Mouse (Mus musculus): ENCODE measurements around the gene Med15.
"Not testable (repeated sequence)": the region's sequence is repeated elsewhere in the genome, so short reads cannot be mapped to it uniquely, and the experiment has no call there.

Gene Med15

DNA sequence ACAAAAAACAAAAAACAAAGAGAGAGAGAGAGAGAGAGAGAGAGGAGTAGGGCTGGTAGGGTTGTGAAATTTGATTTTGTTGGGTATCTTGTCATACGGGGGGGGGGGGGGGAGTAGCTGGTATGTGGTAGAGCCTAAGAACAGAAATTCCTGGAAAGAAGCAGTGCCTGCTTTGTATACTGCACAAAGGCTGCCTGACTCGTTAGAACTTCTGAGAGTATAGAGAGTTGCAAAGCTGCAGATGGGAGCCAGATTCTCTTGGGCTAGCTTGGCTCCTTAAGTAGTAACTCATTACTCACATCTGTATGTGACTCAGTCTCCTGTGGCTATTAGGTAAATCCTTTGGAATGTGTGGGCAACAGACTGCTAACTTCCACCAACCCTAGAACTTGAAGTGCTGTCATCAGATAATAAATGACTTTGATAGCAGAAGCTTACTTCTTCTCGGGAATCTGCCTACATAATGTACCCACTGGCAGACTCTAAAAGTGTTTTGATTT is at the start of gene Med15:
Gene Med15, minus strand, starts transcription at position 51 of the 500 bp plus-strand sequence.
- no peak for DNase-seq

DNA sequence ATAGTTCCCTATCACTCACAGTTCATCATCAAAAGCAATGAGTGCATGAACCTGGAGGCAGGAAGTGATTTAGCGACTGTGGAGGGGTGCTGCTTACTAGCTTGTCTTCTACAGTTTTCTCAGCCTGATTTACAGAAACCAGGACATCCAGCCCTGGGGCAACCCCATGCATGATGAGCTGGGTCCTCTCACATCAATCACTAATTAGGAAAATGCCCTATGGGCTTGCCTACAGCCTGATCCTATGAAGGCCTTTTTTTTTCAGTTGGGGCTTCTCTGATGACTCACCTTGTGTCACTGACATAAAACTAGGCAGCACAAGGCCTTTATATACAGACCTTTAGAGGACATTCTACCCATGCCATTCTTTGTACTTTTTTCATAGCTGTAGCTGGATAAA is 47.0 kb upstream of the Med15 start:
- no peak for DNase-seq

DNA sequence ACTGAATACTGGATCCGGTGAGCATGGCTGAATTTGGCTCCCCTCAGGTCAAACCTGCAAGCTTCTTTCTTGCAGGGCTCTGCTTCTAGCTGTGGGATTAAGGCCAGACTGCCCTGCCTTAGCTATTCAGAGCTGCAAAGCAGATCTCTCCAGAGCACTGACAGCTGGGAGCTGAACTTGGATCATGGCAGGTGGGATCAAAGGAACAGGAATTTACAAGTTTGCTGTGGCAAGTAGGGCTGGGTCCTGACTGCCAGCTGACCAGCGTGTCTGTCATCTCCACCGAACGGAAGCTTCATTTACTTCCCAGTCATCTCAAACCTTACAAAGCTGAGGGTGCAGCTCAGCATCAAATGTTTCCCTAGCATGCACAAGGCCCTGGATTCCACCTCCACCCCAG is 45.5 kb upstream of the Med15 start:
- no peak for DNase-seq

DNA sequence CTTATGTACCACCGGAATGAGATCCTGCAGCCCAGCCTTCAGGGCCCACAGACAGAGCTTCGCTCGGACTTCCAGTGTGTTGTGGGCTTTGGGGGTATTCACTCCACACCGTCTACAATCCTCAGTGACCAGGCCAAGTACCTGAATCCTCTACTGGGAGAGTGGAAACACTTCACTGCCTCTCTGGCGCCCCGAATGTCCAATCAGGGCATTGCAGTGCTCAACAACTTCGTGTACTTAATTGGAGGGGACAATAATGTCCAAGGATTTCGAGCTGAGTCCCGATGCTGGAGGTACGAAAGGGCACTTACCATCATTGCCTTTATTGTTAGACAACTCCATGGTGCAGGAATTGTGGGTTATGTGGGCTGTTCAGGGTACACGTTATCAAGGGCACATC is 44.1 kb upstream of the Med15 start:
- no peak for DNase-seq

DNA sequence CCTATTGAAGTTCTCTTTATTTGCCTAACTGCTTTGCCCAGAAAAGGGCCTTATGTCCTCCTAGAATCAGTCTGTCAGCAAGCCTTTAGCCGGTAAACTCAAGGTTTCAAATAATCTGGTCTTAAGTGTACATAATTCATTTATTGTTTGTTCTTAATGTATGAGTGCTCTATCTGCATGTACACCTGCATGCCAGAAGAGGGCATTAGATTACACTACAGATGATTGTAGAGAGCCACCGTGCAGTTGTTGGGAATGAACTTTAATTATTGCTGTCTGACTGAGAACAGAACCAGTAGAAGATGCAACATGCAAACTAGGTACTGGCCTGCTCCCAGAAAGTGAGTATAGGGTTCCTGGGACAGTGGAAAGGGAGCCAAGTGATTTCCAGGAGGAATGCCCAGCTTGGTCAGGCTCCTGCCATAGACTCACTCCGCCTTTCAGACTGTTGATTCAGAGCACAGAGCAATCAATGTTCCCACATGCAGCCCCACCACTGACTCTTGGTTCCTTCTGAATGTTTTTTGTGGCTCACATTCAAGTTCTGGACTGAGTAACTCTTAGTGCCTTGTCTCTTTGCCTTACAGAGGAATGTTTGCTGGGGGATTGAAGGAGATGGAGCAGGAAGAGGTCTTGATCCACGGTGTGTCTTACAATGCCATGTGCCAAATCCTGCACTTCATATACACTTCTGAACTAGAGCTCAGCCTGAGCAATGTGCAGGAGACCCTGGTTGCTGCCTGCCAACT is 38.6 kb upstream of the Med15 start:
- no peak for DNase-seq

DNA sequence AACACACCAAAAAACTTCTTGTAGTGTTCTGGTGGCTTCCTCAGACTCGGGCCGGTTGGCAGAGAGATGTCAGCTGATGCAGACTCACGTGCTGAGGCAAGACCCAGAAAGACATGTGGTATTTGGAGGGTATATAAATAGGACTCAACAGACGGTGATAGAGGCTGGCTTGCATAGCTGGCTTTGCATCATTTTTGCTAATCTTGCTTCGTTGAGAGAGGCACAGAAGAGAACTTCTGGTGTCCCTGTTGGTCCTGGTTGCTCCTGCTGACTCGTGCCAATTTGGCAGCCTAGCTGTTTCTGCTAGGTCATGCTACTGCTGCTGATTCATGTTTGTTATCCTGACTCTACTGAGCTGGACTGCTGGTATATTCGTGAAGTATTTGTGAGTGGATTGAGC is 36.1 kb upstream of the Med15 start:
- peak; percentile 59 for DNase-seq

DNA sequence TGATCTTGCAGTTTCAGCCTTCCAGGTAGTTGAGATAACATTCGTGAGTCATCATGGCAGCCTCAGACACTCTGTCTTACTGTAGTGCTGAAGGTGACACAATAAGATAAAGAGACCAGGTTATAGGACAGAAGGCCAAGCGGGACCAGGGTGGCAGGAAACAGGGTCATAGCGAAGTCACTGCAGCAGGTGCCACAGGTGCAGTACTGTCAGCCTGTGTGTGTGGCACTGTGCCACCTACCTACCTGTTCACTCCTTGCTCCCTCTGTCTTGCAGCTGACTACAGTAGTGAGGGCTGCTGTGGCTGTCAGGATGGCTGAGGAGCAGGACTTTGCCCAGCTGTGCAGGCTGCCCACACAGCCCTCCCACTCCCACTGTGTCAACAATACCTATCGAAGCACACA is 31.4 kb upstream of the Med15 start:
- no peak for DNase-seq

DNA sequence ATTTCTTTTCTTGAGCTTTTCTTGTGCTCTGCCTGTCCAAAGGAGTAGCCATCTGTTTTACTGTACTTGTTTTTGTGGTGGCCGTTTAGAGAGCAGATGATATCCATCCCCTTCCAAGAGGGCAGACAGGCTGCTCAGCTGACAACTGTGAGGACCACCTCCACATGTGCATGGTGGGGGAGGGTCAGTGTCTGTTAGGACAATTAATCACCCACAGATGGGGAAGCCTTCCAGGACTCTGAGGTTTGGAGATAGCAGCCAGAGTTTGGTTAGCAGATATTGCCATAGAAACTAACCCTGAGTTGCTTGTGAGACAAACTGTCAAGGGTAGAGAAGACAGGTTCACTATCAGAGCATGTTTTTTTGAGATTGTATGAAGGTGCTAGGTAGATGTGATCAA is 28.4 kb upstream of the Med15 start:
- DNase-seq, result no peak

DNA sequence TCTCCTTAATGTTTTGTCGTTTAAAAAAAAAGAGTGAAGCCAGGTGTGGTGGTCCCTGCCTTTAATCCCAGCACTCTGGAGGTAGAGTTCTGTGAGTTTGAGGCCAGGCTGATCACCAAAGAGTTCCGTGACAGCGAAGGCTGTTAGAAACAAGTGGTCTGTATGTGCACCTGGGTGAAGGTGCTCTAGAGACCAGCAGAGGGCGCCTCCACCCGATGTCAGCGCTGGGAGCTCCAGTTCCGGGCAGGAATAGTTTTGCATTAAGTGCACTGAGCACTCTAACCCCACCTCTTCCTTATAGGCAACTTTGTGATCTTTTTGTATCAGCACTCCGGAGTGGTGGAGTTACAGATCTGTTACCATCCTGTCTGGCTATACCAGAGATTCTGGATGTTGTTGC is 28.0 kb upstream of the Med15 start:
- peak; percentile 30 for DNase-seq

DNA sequence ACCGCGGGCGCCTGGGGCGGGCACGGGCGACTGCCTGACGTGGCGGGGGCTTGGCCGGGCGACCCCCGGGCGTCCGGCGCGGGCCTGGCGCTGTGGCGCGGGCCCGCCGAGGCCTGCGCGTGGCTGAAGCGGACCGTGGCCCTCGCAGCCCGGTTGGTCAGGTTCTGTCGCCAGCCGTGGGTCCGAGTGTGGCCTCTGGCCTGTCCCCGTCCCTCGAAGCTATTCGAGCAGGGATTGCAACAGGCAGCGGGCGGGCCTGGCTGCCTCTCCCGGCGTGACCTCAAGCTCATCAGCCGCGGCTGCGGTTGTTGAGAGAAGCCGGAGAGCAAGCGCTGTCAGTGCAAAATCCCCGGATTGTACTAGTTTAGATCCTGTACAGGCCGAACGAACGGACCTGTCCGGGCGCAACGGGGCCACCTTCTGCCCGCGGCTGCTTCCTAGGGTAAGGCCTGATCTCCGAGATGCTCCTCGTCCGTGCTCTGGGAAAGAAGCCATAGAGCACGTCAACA is 27.2 kb upstream of the Med15 start:
- DNase-seq, result peak; percentile 54

DNA sequence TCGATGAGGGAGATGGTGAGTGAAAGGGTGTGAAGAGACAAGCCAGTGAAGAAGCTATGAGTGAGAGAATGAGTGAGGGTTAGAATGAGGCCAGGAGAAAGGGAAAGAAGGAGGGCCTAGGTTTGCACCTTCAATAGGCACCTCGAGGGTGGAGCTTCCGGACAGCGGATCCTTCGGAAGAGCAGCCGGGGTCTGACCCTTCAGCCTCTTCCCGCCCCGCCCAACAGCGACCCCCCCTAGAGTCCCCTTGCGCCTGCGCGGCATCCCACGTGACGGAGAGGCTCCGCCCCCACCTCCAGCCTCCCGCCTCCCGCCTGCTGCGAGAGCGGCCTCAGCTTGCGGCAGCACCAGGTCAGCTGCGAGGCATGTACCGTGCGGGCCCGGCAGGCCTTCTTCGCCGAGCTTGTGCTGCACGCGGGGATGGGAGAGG is 26.7 kb upstream of the Med15 start, which contains the start of gene Klhl22:
Gene Klhl22, plus strand, starts transcription at position 275 of the 430 bp plus-strand sequence.
- DNase-seq, result peak; percentile 90

DNA sequence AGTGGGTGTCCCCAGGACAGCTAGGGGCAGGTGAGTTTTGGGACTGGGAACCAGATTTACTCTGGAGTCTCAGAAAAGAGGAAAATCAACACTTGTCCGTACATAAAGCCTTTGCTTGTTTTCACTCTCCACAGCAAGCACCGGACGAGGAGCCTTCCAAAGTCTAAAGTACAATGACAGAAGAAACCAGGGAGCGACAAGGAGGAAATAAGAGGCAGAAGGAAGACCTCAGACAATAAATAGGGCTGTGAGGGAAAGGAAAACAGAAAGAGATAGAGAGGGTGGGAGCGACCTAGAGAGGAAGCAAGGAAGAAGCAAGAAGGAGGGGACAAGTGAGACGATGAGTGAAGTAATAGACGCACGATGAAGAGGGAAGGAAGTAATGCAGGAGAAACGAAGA is 26.2 kb upstream of the Med15 start:
- no peak for DNase-seq

DNA sequence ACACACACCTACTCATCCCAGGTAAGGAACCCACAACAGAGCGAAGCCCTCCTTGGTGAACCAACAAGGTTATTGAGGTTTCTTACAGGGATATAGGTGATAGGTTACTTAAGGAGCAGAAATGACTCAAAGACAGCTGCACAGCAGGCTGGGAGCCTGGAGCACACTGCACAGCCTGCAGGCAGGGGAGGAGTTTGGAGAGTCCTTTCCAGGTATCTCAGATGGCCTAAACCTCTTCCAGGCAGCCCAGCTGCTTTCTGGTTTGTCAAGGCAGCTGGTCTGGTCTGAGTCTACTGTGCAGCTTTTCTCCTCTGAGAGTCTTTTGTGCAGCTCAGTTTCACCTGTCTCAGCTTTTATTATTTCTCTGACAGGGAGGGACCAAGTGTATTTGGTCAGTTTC is 25.1 kb upstream of the Med15 start:
- DNase-seq, result no peak

DNA sequence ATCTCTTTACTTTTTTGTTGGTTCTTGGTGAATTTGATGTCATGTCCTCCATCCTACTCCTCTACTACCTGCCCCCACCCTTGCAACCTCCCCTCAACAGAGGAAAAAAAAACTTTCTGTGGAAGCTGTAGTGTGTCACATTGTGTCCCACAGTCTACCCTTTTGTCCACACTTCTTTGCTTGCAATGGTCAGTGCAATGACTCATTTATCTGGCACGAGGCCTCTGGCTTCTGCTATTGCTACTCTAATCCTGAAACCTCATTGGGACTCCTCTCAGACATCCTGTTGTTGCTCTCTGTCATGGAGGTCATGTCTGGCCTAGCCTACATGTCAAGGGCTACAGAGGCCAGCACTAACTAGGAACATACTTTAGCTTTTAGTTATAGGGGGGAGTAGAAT is 21.0 kb upstream of the Med15 start:
- no peak for DNase-seq

DNA sequence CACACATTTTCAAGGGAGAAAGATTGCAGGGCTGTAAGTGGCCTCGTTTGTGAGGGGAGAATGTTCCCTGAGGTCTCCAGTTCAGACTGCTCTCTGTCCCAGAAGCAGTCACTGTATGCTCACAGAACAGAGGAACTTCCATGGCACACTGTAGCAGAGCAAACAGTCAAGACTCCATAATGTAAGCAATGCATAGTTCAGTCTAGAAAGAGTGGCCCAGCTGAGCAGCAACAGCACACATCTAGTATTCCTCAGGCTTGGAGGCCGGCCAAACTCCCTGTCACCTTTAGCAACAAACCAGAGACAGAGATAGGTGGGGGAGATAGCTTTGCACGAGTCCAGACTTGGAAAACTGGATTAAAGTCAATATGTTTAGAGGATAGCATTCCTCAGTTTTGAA is 20.3 kb upstream of the Med15 start:
- no peak for DNase-seq

DNA sequence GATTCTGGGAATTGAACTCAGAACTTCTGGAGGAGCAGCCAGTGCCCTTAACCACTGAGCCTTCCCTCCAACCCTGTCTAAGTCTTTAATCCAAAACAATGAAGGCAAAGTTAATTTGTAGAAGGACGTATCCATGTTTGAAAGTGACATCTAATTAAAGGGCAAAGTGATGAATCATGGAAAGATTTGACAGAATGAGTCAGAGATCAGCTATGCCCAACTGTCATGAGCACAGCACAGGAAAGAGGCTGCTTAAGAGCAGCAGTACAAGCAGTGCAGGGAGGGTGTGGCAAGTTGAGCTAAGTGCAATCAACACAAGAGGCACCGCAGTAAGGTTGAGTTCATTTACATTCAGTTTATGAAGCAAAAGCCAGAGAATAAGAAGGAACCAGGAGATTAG is 12.4 kb upstream of the Med15 start:
- DNase-seq, result no peak

DNA sequence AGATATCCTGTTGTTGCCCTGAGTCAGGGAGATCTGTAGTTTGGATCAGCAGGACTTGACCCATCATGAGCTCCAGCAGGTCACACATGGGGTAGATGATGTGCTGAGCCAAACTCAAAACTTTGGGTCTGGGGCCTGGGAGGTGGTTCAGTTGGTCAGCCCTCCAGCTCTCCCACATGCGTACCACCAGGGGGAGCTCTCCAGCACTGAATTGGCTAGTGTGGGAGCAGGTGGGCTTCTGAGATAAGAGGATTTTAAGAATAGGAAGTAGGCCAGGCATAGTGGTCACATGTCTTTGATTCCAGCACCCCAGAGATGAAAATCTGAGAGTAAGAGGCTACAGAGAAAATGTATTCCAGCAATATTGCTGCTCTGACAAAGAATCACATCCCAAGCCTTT is 11.8 kb upstream of the Med15 start:
- peak; percentile 23 for DNase-seq

DNA sequence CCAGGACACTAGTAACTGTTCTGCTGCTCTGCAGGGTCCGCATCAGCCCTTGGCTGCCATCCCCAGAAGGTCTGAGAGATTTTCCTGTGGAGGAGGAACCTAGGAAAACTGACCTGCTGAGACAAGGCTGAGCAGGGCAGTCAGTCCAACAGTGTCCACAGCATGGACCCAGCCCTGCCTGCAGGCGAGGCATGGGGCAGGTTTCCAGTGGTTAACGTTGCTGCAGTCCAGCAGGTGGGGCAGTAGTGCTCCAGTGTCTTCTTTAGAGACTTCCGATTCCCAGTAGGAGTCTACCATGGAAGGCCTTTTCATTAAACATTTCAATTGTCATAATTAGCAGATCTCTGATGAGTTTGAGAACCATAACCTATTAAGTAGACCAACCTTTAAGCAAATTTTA is 10.6 kb upstream of the Med15 start:
- no peak for DNase-seq

DNA sequence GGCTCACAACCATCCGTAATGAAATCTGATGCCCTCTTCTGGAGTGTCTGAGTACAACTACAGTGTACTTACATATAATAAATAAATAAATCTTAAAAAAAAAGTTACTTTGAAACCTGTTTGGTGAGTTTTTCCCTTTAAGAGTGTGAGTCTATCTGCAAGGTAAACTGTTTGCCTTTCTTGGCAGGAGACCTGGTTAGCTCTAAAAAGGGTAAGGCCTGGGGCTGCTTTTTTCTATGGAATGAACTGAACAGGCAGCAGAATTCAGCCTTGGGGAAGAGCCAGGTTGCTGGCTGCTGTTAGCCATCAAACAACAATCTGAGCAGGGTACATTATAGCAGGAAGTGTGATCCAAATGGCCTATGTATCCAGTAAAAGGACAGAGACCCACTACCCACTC is 10.1 kb upstream of the Med15 start:
- DNase-seq, result no peak

DNA sequence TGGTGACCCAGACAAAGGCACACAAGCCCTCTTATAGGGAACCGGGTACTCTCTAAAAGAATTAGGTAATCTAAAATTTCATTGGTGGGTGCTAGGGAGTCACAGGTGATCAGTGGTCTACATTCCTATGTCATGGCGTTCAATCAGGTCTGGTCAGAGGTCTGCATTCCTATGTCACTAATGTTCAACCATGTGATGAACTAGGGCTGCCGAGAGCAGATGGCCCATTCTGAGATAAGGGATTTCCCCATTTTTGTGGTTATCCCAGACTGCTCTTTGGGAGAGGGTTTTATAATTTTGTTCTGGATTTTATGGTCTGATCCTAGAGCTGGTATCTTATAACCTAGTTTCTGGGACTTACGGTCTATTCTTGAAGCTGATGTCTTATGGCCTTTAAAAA is 7.4 kb upstream of the Med15 start:
- DNase-seq, result no peak

DNA sequence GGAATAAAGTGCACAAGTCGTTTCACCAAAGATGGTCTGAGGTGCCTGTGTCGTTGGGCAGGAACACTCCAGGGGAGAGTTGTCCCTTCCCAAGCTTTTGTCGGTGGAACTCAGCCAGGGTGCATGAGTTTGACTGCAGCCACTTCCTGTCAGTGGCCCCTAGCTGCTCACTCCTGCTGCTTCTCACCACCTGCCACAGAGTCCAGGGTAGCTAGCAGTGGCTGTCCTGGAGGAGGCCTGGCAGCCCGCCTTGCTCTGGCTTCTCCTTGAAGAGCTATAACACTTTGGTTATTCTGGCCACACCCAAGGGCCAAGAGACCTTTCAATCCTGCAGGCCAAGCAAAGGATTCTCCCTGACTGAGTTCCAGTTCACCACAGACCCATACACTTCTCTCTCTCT is 3.5 kb upstream of the Med15 start:
- DNase-seq, result no peak

DNA sequence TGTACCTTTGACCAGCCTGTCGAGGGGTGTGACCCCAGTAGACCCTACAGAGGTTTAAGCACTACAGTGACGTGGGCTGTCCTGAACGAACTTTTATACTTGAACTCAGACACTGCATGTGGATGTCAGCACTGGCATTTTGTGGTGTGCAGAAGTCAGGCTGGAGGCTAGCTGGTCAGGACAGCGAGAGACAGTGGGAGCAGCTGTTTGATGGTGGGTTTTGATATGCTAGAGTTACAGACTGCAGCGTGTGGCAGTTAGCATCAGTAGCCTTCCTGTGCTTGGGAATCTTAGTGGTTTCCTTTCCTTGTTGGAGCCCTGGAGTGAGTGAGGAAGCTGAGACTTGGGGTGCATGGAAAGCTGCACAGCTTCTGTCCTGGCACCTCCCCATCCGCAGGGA is 2.2 kb upstream of the Med15 start:
- not testable (repeated sequence) for DNase-seq

DNA sequence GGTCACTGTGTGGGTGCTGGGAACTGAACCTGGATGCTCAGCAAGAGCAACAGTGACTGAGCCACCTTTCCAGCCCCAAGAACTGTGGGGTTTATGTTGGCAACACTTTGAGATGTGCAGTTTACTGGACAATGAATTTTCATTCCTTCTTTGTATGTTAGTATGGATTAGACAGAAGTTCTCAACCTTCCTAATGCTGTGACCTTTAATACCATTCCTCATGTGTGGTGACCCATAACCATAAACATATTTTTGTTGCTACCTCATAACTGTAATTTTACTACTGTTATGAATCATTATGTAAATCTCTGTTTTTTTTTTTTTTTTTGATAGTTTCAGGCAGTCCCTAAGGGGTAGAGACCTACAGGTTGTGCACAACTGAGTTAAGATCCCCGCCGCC is 955 bp upstream of the Med15 start:
- DNase-seq, result no peak

DNA sequence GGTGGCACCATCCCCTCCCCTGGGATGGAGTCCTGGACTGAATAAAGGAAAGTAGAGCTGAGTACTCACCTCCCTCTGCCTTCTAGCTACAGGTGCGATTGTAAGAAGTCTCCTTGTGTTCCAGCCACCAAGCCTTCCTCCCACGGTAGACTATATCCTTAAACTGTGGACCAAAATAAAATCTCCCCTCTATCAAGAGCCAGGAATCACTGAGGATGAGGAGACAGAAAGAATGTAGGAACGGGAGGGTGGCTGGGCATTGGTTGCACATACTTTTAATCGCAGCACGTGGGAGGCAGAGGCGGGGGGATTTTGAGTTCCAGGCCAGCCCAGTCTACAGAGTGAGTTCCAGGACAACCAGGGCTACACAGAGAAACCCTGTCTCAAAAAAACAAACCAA is 260 bp downstream of the Med15 start:
- no peak for DNase-seq

DNA sequence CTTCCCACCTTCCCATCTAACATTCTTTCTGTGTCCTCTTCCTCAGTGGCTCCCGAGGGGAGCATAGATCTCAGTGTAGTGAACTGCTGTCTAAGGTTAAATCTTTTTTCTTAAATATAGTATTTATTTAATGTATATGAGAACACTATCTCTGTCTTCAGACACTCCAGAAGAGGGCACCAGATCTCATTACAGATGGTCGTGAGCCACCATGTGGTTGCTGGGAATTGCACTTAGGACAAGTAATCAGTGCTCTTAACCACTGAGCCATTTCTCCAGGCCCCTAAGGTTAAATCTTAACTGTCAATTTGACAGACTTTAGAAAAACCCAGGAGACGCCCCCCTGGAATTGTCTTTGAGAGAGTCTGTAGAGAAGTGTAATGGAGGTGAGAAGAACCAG is 670 bp downstream of the Med15 start:
- DNase-seq, result no peak
